Mouse (Mus musculus) limb, embryonic 13.5 days (tissue): ENCODE results near the gene Sap30l. TPM values are rescaled to one million over a fixed set of nuclear protein-coding genes. Genes with fewer than 3 reads are reported as not detected.

ENCODE experiments used
- ATAC-seq: fragments of 200-750 bp; cut with Nextera tagmentation; 2 replicates; pipeline ENCODE4 v1.8.0; 2017; ENCODE audit warnings: low read depth, moderate number of reproducible peaks, moderate TSS enrichment; ENCODE audit not compliant: low FRiP score
- H3K27ac ChIP-seq: fragments of 300-500 bp; sonication (generic); 2 replicates; pipeline ENCODE4 v1.5.1; 2015; ENCODE audit warnings: inconsistent platforms, mild to moderate bottlenecking, moderate library complexity
- H3K27me3 ChIP-seq: fragments of 300-500 bp; sonication (generic); 2 replicates; pipeline ENCODE4 v1.6.1; 2015; ENCODE audit warnings: mild to moderate bottlenecking, inconsistent platforms
- H3K36me3 ChIP-seq: fragments of 300-500 bp; sonication (generic); 2 replicates; pipeline ENCODE4 v1.6.1; 2015; ENCODE audit warnings: inconsistent platforms, mild to moderate bottlenecking, moderate library complexity
- H3K4me1 ChIP-seq: fragments of 300-500 bp; sonication (generic); 2 replicates; pipeline ENCODE4 v1.6.1; 2015; ENCODE audit warnings: inconsistent platforms
- H3K4me2 ChIP-seq: fragments of 300-500 bp; sonication (generic); replicated peaks from 2 replicates; pipeline ENCODE4 v1.6.1; 2015; ENCODE audit warnings: inconsistent platforms, mild to moderate bottlenecking, moderate library complexity
- H3K4me3 ChIP-seq: fragments of 300-500 bp; sonication (generic); 2 replicates; pipeline ENCODE4 v1.5.1; 2015; ENCODE audit warnings: moderate library complexity, mild to moderate bottlenecking, inconsistent platforms
- H3K9ac ChIP-seq: fragments of 300-500 bp; sonication (generic); 2 replicates; pipeline ENCODE4 v1.6.1; 2015; ENCODE audit warnings: mild to moderate bottlenecking, inconsistent platforms
- H3K9me3 ChIP-seq: fragments of 300-500 bp; sonication (generic); 2 replicates; pipeline ENCODE4 v1.6.1; 2016; ENCODE audit warnings: inconsistent platforms
- WGBS: fragments of 180-500 bp; shearing (Covaris S2); methylation state at CpG from one replicate; pipeline ENCODE4 v1.1.7; 2015; 5-methylcytosine and 5-hydroxymethylcytosine counted together
- polyA plus RNA-seq: library from polyadenylated mRNA; unstranded; fragments of >200 nt; fragmentation: Nextera tagmentation; extraction: Ambion mirVana; gene quantifications from 2 replicates; pipeline ENCODE4 v1.2.1, GENCODE M21; 2015

Gene Sap30l
- polyA plus RNA-seq, 1 experiment from 2014 or later: 11.0 TPM

DNA sequence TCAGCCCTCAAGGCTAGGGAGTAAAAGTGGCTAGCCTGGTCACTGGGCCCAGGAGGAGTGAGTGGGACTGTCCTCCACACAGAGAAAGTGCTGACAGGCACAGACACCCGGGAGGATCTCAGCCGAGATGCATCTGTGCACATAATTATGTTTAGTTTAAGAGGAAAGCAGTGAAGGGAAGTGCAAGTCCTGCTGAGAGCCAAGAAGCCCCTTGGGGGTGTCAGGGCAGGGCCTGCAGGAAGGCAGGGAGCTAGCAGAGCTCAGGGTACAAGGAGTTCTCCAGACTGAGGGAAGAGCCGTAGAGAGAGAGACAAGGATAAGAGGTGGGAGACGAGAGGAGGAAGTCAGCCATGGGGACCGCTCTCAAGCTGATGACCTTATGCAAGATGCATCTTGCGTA, 25.6 kb upstream of the Sap30l start:
- H3K4me2 ChIP-seq: no peak overlapping the region
- no peaks in the 10 kb centered on the region for H3K9me3 ChIP-seq
- peaks cover 35% of the 10 kb centered on the region for H3K4me1 ChIP-seq
- no peak for ATAC-seq
- no peaks in the 10 kb centered on the region for H3K27me3 ChIP-seq
- WGBS: 64% methylated on average over 6 of the region's 6 CpGs
- no peak overlapping the region for H3K4me3 ChIP-seq
- H3K36me3 ChIP-seq: peaks cover 19% of the 10 kb centered on the region
- H3K9ac ChIP-seq: no peak overlapping the region
- H3K27ac ChIP-seq: no peak overlapping the region

DNA sequence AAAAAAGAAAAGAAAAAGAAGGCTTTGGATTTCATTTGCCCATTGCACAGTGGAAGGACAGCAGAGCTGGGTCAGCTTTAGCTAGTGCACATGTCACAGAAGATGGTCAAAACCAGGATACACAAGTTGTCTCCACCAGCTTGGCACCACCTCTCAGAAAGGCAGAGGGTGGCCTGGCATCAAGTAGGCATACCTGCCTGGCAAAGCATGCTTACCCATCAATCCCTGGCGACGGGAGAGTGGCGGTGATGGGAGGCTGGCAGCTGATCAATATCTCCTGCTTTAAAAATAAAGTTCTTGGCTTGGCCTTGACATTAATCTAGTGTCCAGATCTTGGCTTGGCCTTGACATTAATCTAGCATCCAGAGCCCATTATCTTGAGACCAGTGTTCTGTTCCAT, 24.9 kb upstream of the Sap30l start:
- Histone ChIP-seq H3K9ac (no peak overlapping the region), H3K27me3 (no peaks in the 10 kb centered on the region), H3K4me3 (no peak overlapping the region), H3K9me3 (no peaks in the 10 kb centered on the region), H3K4me2 (no peak overlapping the region), H3K4me1 (peaks cover 35% of the 10 kb centered on the region), H3K27ac (no peak overlapping the region), H3K36me3 (peaks cover 17% of the 10 kb centered on the region)
- WGBS: 93% methylated on average over 3 of the region's 3 CpGs
- ATAC-seq: no peak

DNA sequence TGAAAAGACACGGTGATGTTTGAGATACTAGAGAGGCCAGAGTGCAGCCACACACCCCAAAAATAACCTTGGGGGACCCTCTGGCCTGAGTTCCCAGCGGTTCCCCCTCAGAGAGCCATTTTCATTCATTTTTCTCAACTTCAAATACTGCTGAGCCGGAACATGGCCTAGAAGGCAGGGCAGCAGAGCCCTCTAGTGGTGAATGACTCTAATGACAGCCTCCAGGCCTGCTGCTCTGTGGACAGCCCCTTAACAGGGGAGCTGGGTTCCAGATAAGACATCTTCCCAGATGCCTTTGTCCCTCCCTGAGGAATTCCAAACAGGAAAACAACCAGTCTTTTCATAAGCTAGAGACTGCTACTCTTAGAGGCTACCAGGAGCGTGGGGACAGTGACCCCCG, 23.1 kb upstream of the Sap30l start:
- Histone ChIP-seq H3K27ac (0 out of 2 replicates have a peak overlapping the region, but pooled peaks have one; percentile 3), H3K27me3 (0 out of 2 replicates have a peak, but pooled peaks cover 5% of the 10 kb centered on the region), H3K36me3 (peaks cover 15% of the 10 kb centered on the region), H3K4me1 (peaks cover 30% of the 10 kb centered on the region), H3K9ac (0 out of 2 replicates have a peak overlapping the region, but pooled peaks have one; percentile 25), H3K4me2 (no peak overlapping the region), H3K9me3 (no peaks in the 10 kb centered on the region), H3K4me3 (no peak overlapping the region)
- ATAC-seq: peak; percentile 72
- 19% methylated on average over 5 of the region's 5 CpGs for WGBS

GRCm38 (mm10) chr11:57779824-57780223, 21.6 kb upstream of the Sap30l start:
- no peak overlapping the region for H3K27ac ChIP-seq
- no peak overlapping the region for H3K4me3 ChIP-seq
- peak overlapping the region; percentile 7; the same call in 1 of the 2 replicates for H3K4me2 ChIP-seq
- 0 out of 2 replicates have a peak, but pooled peaks cover 5% of the 10 kb centered on the region for H3K27me3 ChIP-seq
- 13% methylated on average over 14 of the region's 14 CpGs for WGBS
- H3K4me1 ChIP-seq: peaks cover 22% of the 10 kb centered on the region
- H3K9ac ChIP-seq: peak overlapping the region; percentile 35; the same call in 1 of the 2 replicates
- H3K36me3 ChIP-seq: peaks cover 27% of the 10 kb centered on the region
- ATAC-seq: no peak
- H3K9me3 ChIP-seq: no peaks in the 10 kb centered on the region

DNA sequence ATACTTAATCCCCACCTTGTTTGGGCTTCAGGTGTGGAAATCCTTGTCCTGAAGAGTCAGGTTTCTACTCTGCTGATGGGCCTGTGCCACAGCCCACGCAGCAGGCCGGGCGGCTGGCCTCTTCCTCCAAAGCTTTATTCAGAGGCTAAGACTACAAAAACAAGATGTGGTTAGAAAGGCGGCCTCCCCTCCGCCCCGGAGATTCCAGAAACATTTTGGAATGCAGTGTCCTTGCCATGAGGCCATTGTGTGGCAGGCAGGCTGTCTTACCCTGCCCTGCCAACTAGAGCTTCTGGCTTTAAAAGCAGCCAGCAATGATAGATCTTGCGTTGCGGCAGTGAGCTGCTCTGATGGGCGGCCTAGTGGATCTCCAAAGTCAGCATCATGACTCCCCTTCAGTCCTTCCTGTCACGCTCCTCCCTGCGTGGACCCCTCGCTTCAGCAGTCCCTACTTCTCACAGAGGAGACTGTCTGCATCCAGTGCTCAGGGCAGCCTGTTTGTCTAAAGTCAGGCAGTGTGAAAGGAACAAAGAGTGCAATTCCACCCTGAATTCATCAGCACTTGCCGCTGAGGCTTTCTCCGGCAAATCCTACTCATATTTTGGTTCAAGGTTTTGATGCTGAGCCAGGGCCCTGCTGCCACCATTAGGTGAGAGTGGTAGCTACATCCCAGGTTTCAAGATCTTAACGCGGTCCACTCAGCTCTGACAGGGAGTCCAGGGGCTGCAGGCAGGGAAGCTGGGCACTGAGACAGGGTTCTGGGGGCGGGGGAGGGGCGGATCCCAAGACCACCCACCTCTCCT, 14.6 kb upstream of the Sap30l start:
- Histone ChIP-seq H3K36me3 (peaks cover 33% of the 10 kb centered on the region), H3K27me3 (0 out of 2 replicates have a peak, but pooled peaks cover 5% of the 10 kb centered on the region), H3K27ac (peak overlapping the region; percentile 49; the same call in 1 of the 2 replicates), H3K4me3 (no peak overlapping the region), H3K4me1 (peaks cover 18% of the 10 kb centered on the region), H3K9ac (no peak overlapping the region), H3K9me3 (no peaks in the 10 kb centered on the region), H3K4me2 (no peak overlapping the region)
- 49% methylated on average over 18 of the region's 18 CpGs for WGBS
- 0 out of 2 replicates have a peak, but pooled peaks have one; percentile 35 for ATAC-seq

DNA sequence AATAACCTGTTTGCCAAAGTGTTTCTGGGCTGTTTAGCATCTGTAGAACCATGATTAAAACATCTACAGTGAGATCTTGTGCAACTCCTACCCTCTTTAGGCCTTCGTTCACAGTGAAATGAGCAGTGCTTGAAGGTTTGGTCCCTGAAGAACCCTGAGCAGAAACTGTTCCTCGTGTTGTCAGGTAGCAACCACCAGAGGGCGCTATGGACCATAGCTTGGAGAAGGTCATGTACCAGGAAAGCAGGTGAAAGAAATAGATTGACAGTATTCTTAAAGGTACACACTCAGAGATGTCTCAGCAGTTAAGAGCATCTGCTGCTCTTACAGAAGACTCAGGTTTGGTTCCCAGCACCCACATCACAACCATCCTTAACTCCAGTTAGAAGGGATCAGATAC, 13.5 kb upstream of the Sap30l start:
- 41% methylated on average over 3 of the region's 3 CpGs for WGBS
- no peak overlapping the region for H3K27ac ChIP-seq
- no peak overlapping the region for H3K4me3 ChIP-seq

DNA sequence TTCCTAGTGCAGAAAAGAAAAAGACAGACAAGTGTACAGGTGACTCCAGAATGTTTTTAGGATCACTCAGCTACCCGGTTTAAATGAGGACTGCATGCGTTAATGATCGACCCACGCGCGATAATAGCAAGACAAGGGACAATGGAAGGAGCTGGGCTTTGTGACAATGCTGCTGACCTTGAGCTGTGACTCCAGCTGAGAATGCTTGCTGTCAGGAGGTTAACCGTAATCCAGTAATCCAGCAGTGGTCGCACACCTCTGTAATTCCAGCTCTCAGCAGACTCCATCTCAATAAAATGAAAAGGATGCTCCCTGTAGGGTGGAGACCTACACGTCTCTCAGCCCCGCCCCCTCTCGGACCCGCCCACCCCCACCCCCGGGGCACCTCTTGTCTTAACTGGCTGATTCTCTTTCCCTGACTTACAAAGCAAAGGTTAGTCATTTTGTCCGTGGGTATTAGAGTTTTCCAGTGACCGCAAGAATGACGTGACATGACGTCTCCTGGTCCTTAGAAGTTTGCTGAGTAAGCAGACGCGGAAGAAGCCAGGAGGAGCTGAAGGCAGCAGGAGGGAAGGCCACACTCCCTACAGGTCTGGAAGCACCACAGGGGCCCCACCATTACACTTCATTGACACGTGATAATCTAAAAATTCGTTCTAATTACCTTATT, 10.4 kb upstream of the Sap30l start:
- Histone ChIP-seq H3K4me3 (no peak overlapping the region), H3K27me3 (0 out of 2 replicates have a peak, but pooled peaks cover 3% of the 10 kb centered on the region), H3K9ac (no peak overlapping the region), H3K9me3 (no peaks in the 10 kb centered on the region), H3K27ac (no peak overlapping the region), H3K4me2 (no peak overlapping the region; the same call in 1 of the 2 replicates), H3K36me3 (0 out of 2 replicates have a peak, but pooled peaks cover under 1% of the 10 kb centered on the region), H3K4me1 (peaks cover 18% of the 10 kb centered on the region)
- WGBS: 34% methylated on average over 21 of the region's 21 CpGs
- no peak for ATAC-seq

More for the DNA sequence above, 13.5 kb upstream of the Sap30l start:
- Histone ChIP-seq H3K9me3 (no peaks in the 10 kb centered on the region), H3K9ac (no peak overlapping the region), H3K36me3 (peaks cover 28% of the 10 kb centered on the region), H3K4me2 (no peak overlapping the region), H3K4me1 (peaks cover 18% of the 10 kb centered on the region), H3K27me3 (no peaks in the 10 kb centered on the region)
- ATAC-seq: no peak

- Histone ChIP-seq H3K4me1 (peaks cover 5% of the 10 kb centered on the region), H3K27me3 (0 out of 2 replicates have a peak, but pooled peaks cover 3% of the 10 kb centered on the region), H3K4me3 (no peak overlapping the region), H3K9ac (no peak overlapping the region), H3K27ac (no peak overlapping the region), H3K4me2 (no peak overlapping the region), H3K36me3 (no peaks in the 10 kb centered on the region), H3K9me3 (no peaks in the 10 kb centered on the region)
- WGBS: 37% methylated on average over 6 of the region's 6 CpGs
- no peak for ATAC-seq
These were observed 6.4 kb upstream of the Sap30l start for GRCm38 (mm10) chr11:57795086-57795485.

DNA sequence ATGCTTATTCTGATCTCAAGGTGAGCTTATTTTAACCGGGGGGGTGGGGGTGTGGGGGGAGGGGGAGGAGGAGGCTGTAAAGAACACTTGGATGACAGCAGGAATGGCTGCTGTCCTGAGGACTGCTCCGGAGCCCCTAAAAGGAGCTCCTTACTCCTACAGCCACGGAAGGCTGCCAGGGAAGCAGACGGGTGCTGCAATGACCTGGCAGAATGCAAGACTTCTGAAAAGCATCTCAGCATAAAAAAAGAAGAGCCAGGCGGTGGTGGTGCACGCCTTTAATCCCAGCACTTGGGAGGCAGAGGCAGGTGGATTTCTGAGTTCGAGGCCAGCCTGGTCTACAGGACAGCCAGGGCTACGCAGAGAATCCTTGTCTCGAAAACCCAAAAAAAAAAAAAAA, 3.6 kb upstream of the Sap30l start:
- 75% methylated on average over 9 of the region's 9 CpGs for WGBS
- Histone ChIP-seq H3K27me3 (0 out of 2 replicates have a peak, but pooled peaks cover 3% of the 10 kb centered on the region), H3K9ac (no peak overlapping the region), H3K27ac (no peak overlapping the region), H3K4me2 (no peak overlapping the region), H3K36me3 (no peaks in the 10 kb centered on the region), H3K4me3 (no peak overlapping the region), H3K9me3 (no peaks in the 10 kb centered on the region), H3K4me1 (peaks cover 15% of the 10 kb centered on the region)
- ATAC-seq: no peak

GRCm38 (mm10) chr11:57799456-57799855, 2.0 kb upstream of the Sap30l start:
- H3K4me2 ChIP-seq: no peak overlapping the region
- peaks cover 28% of the 10 kb centered on the region for H3K4me1 ChIP-seq
- H3K36me3 ChIP-seq: no peaks in the 10 kb centered on the region
- H3K27ac ChIP-seq: no peak overlapping the region
- H3K9ac ChIP-seq: no peak overlapping the region
- 83% methylated on average over 10 of the region's 10 CpGs for WGBS
- 0 out of 2 replicates have a peak, but pooled peaks cover 3% of the 10 kb centered on the region for H3K27me3 ChIP-seq
- H3K9me3 ChIP-seq: no peaks in the 10 kb centered on the region
- H3K4me3 ChIP-seq: no peak overlapping the region
- no peak for ATAC-seq

DNA sequence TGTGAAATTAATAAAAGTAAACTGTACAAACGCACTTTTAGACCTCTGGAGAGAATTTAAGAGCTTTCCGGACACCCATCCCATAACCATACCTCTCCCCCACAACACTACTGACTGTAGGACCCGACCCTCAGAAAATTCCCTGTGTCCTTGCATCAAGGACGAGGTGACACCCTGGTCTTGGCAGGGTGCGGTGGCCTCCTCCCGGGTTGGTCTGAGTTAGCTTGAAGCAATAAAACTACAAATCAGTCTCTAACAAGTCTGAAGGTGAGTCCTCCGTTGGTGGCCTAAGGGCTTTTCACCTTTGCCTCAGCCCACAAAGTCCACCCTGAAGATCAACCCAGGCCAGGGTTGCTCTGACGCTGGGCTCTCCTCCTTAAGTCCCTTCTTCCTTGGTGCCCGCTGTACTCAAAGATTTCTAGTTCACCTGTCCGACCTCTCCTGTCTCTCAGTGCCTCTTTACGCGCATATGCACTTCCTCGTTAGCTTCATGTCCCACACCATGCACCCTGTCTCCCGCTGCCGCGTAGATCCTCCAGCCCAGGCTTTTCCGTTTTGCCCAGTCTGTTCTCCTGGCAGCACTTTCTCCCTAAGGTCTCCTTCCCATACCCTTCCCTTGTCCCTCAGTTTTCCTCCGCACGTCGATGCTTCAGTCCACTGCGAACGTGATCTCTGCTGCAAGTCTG, 1.0 kb upstream of the Sap30l start:
- Histone ChIP-seq H3K27me3 (no peaks in the 10 kb centered on the region), H3K9me3 (no peaks in the 10 kb centered on the region), H3K4me1 (peaks cover 28% of the 10 kb centered on the region), H3K36me3 (no peaks in the 10 kb centered on the region), H3K4me3 (peak overlapping the region; percentile 98), H3K9ac (peak overlapping the region; percentile 95), H3K27ac (no peak overlapping the region), H3K4me2 (peak overlapping the region; percentile 98)
- no peak for ATAC-seq
- 12% methylated on average over 22 of the region's 22 CpGs for WGBS
